Mouse (Mus musculus) neural tube, embryonic 10.5 days (tissue): ENCODE measurements around the gene Gabarap.
A peak's percentile ranks its signal among the peaks of the same experiment; 100 is the strongest.
"Not testable (repeated sequence)": the region's sequence is repeated elsewhere in the genome, so short reads cannot be mapped to it uniquely, and the experiment has no call there.

Experiments
- DNase-seq: peaks from one replicate; pipeline ENCODE4 v3.0.0-alpha.2; 2017; ENCODE audit warnings: low spot score; ENCODE audit errors: extremely low spot score

The Gabarap gene

DNA sequence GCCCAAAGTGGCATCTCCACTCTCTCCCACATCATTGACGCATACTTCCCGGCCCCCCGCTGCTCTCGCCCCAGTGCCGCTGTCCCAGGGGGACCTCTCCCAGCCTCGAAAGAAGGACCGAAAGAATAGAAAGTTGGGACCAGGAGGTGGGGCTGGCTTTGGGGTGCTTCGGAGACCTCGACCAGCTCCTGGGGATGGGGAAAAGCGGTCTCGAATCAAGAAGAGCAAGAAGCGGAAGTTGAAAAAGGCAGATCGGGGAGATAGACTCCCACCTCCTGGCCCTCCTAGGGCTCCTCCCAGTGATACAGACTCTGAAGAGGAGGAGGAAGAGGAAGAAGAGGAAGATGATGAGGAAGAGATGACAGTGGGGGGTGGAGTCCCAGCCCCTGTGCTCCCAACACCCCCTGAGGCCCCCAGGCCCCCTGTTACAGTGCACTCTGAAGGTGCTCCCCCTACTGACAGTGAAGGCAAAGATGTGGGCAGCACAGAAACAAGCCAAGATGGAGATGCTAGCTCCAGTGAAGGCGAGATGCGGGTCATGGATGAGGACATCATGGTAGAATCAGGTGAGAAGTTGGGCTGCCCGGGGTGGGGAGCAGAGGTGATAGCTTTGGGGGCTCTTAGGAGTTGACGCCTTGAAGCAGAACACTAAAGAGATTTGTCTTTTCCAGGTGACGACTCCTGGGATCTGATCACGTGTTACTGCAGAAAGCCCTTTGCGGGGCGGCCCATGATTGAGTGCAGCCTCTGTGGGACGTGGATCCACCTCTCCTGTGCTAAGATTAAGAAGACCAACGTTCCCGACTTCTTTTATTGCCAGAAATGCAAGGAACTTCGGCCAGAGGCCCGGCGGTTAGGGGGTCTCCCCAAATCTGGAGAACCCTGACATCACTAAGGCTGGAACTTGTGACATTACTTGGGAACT lies 7.9 kb downstream of the Gabarap start:
- no peak for DNase-seq

DNA sequence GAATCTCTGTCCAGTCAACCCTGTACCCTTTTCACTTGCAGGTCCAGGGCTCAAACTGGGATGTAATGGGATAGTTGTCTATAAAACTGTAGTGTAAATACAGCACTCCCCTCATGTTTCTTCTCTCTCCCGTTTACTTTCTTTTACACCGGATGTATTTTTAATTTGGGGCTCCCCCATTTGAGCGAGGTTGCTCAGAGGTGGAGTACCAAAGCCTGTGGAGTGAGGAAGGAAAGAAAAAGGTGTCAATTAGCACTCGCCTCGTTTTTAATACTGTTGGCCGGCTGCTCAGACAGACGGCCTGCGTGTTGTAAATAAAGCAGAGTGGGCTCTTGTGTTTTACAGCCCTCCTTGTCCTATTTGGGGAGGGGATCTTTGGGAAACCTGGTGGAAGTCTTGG lies 8.7 kb downstream of the Gabarap start:
- no peak for DNase-seq

DNA sequence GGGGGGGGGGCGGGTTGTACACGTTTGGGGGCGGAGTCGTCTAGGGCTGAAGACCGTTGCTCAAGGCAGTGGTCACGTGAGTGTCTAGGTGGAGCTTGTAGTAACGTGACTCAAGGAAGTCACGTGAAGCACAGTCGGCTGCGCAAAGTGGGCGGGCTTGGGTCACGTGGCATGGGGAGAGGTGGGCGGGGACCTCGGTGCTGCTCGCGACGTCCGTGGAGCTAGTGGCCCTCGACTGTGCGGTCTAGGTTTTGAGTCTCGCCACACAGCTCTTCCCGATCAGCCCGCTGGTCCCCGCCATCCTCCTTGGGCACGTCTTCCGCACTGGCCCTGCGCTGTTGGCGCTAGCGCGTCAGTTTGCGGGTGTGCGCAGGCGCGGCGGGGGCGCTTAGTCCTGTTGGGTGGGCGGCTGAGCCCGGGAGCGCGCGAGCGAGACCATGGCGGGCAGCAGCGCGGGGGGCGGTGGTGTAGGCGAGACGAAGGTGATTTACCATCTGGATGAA lies 9.5 kb downstream of the Gabarap start, which contains the start of gene Dvl2:
TSS of gene Dvl2 (plus strand) at position 200 of the 503 bp plus-strand sequence.
- peak; percentile 97 for DNase-seq

DNA sequence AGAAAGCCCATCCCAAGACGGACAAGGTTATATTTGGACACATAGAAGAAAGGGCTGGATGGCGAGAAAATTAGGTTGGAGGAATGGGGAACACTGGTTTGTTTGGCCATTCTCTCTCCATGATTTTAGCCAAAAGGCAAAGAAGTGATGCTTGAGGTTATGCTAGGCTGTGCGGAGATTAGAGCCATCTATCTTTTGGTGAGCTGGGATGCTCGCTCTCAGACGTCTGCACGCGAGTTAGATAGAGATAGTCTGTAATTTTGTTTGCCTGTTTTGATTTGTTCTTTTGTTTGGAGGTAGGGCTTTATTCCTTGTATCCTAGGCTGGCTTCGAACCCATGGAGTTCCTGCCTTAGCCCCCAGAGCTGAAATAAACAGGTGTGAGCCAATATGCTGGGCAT lies 10.2 kb downstream of the Gabarap start:
- no peak for DNase-seq

DNA sequence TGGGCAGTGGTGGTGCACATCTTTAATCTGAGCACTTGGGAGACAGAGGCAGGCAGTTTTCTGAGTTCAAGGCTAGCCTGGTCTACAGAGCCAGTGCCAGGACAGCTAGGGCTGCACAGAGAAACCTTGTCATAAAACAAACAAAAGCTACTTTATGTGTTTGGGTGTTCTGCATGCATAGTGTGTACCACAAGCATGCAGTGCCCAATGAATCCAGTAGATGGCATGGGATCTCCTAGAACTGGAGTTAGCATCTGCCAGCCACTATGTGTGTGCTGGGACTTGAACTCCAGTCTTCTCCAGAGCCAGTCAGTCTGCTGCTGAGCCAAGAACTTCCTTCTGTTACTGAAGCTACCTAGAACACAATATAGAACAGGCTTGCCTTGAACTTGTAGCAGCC lies 10.9 kb downstream of the Gabarap start:
- DNase-seq, result no peak

DNA sequence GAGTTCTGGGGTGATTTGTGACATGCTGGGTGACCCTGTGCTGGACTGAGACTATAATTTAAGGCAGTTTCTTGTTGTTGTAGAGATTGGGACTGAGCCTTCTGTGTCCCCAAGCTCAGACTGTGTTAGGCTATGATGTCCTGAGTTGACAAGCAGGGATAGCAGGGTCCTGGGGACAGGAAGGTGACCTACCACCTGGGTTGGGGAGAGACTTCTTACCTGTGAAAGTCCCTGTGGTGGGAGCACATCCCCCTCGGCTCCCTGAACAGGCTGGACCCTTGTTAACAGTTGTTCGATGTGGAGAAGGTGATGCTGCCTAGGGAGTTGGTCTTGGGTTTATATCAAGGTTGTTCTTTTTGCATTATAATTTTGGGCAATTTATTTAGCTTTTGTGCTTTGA lies 11.5 kb downstream of the Gabarap start:
- DNase-seq, result no peak

DNA sequence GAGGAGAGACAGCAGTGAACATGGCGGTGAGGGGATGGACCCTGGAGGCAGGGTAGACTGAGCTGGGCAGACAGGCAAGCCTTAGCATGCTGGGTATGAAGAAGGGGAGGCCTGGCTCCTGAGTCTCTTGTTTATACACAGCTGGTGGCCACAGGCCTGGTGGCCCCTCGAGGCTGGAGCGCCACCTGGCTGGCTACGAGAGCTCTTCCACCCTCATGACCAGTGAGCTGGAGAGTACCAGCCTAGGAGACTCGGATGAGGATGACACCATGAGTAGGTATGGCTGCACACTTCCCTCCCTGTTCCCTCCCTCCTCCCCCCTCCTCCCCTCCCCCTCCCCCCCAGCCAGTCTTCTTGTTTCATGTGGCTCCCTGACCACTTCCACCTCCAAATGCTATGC lies 14.6 kb downstream of the Gabarap start:
- DNase-seq, result no peak

DNA sequence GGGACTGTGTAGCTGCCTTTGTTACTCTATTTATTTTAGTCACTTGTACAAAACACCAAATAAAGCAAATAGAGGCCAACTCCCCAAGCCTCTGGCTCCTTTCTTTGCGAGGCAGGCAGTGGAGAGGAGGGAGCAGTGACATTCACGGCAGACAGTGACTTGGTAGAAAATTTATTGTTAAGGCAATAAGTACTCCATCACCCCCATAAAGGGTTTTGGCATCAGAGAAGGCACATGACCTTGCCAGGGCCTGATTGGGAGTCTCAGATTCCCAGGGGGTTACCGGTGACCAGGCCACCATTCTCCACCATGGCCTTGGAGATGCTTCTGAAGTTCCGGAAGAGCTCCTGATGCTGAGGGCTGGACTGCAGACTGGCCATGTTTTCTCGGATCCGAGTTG lies 19.1 kb downstream of the Gabarap start:
- no peak for DNase-seq

DNA sequence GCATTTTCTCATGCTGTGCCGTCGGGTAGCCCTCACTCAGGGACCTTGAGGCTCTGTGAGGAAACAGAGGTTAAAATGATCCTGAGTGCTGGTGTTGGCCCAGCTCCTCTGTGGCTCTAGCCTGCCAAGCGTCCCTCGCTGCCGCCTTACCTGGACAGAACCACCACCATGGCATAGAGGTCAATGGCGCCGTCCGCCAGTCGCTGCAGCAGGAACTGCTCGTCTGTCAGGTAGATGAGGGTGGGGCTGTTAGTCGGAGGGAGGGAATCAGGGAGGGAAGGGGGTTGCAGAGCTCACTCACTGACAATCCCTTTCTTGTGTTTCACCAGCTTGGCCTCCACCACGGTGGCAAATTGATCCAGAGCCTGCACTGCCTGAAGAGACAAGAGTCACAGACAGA lies 19.6 kb downstream of the Gabarap start:
- no peak for DNase-seq

DNA sequence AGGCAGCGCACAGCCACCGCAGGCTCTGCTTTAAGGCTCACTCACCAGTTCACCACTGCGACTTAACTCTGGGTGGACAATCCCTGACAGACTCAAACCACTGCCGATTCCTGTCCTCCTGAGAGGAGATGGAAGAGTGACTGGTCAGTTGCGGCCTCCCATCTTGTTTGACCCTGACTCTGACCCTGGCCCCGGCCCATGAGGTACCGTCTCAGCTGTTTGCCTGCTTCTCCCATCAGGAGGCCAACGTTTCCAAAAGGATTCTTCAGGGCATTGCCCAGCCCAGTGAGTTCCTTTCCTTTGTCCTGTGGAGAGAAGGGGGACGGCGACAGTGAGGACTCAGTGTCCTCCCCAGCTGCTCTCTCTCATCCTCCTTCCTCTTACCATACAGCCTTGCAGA lies 20.0 kb downstream of the Gabarap start:
- DNase-seq, result no peak

DNA sequence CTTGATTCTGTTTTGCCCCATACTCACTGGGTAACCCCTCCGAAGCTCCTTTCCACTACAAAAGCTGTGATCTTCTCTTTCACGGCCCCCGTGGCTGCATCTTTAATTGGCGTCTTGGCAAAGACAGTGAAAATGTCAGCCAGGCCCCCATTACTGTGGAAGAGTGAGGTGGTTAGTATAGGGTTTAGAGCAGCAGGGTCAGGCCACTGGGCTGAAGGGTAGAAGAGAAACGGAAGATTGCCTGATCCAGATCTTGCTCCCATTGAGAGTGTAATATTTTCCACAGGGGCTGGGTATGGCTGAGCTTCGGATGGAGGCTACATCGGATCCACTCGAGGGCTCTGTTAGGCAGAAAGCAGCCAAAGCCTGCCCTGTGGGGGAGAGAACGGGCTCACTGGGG lies 22.0 kb downstream of the Gabarap start:
- no peak for DNase-seq

DNA sequence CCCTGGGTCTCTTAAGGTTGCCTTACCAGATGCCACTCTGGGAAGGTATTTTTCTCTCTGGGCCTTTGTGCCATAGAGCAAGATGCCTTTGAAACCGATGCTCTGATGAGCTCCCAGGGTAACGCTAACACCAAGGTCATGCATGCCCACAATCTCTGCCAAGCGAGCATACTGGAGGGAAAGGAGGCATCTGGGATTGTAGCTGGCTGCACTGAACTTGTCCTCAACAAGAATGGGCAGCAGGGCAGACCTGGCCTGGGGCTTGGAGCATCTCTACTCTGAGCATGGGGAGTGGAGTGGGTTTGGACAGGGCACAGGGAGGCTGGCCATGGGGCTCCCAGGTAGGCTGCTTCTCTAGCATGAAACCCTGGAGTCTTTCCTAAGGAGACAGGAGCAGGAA lies 22.5 kb downstream of the Gabarap start:
- no peak for DNase-seq

DNA sequence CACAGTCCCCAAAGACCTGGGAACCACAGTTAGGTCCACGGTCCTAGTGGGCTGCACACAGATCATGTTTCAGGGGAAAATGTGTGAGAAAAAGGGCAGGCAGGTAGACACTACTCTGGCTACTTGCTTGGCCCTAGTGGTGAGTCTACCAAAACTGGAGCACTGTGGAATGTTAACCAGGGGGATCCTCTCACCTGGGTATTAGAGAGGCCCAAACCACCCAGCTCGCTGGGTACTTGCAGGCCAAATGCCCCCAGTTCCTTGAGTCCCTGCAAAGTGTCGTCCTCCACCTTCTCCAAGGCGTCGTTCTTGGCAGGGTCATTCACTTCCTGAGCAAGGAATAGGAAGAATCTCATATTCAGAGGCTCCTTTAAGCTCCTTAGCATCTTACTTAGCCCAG lies 23.1 kb downstream of the Gabarap start:
- DNase-seq, result no peak

DNA sequence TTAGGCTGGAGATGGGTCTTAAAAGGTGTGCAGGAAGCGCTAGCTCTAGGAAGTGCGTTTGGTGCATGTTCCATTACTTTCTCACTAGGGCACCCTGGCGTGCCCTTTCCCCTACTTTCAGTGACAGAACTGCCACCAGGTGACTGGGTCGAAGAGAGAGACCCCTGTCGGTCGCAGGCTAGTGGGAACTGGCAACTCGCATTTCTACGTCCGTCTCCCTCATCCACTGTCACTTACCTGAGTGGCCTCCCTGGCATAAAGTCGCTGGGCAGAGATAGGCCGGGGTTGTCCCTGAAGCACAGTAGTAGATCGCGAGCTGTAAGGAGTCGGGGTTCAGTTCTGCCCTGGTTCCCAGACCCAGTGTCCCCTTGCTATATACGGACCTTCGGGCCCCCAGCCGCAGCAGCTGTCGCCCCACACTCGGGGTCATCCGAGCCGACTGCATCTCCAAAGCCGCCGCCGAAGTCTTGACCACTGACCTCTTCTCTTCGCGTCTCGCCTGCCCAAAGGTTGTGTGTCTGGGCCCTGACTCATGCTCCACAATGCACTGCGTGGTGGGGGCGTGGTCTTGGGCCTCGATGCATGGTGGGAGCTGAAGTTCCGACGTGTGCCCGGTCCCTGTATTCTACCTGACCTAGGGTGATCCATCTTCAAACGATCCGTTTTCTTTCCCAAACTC lies 24.1 kb downstream of the Gabarap start, which contains the start of gene Acadvl:
TSS of gene Acadvl (minus strand) at position 532 of the 679 bp plus-strand sequence.
- DNase-seq, result peak; percentile 81

DNA sequence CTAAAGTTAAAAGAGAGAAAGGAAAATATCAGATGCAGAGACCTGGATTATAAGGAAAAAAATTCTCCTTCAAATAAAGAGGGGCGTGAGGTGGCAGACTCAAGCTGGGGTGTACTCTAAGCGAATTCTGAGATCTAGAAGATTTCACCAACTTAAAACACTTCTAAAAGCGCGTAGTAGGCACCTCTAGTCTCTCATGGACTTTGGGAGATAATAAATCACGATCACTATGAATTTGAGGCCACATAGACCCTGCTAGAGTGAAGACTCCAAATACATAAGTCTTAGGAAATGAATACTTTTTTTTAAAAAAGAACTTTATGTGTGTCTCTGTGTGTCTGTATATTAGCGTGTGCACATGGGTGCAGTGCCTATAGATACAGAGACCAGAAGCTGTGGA lies 24.7 kb downstream of the Gabarap start:
- no peak for DNase-seq

DNA sequence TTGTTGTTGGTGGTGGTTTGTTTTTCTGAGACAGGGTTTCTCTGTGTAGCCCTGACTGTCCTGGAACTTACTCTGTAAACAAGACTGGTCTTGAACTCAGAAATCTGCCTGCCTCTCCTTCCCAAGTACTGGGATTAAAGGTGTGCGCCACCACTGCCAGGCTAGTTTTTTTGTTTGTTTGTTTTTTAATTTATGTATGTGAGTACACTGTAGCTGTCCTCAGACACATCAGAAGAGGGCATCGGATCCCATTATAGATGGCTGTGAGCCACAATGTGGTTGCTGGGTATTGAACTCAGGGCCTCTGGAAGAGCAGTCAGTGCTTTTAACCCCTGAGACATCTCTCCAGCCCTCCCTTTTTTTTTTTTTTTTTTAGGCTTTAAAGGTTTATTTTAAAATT lies 25.2 kb downstream of the Gabarap start:
- DNase-seq, result not testable (repeated sequence)

DNA sequence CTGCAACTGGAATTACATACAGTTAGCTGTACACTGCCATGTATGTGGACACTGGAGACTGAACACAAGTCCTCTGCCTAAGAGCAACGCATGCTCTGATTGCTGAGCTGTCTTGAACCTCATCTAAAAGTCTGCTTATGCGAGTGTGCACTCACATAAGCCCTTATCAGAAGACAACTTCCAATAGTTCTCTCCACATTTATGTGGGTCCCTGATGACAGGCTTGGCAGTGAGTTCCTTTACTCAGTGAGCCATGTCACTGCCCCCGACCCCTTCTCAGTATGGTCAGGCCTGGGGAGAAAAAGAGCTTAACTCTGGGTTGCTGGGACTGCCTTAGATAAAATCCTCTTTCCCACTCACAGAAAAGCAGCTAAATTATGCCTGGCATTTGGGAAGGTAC lies 25.7 kb downstream of the Gabarap start, which contains the start of gene Dlg4:
TSS of gene Dlg4 (plus strand) at position 274 of the 400 bp plus-strand sequence.
- DNase-seq, result no peak

DNA sequence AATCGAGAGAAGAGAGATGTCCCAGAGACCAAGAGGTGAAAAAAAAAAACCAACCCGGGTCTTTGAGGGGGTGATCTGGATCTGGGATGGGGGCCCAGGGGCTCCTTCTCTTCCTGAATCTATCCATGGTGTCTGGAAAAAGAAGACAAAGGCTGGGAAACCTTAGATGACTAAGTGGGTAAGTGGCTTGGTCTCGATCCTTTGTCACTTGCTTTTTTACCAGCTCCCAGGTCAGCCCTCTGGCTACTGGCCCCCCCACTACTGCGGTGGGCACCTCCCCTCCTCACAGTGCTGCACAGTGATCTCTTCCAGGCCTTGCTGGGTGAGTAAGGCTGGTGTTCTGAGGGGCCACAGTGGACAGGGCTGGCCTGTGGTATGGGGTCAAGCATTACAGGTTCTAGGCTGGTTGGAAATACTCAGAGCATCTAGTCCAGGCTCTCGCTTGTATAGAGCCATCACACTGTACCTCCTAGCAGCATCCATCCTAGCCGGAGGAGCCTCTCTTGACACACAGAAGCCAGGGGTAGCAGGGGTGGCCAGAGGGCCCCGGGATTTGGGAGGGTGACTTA lies 26.3 kb downstream of the Gabarap start:
- no peak for DNase-seq

DNA sequence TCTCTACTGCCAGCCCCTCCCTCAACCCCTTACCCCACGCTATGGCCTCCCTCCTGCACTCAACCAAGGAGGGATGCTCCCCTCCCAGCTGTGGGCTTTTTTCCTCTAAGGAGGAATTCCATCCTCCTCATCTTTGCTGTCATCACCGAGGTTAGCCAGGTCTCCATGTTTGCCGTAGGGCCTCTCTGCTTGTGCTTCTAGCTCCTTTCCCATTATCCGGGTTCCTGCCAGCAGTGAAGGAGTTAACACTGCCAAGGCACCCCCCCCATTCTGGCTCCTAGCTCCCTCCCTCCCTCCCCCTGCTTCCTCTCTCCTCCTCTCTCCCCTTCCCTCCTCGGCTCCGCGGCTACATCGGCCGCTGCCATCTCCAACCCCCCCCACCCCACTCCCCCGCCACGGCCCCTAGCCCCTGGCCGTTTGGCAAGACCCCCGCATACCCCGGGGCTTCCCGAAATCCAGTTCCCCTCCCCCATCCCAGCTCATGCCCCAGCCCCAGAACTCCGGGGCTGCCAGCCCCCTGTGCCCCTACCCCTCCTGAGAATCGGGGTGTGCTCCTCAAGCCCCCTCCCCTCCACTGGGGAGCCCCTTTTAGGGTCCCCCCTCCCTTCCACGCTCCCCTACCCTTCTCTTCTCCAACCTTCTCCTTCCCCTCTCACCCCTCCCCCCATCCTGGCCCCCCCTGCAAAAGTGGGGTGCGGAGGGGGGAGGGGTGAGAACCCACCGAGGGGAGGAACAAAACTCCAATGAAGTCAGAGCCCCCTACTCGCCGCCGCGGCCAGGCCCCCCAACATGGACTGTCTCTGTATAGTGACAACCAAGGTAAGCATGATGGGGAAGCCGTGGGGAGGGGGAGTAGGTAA lies 27.4 kb downstream of the Gabarap start:
- DNase-seq, result peak; percentile 78

DNA sequence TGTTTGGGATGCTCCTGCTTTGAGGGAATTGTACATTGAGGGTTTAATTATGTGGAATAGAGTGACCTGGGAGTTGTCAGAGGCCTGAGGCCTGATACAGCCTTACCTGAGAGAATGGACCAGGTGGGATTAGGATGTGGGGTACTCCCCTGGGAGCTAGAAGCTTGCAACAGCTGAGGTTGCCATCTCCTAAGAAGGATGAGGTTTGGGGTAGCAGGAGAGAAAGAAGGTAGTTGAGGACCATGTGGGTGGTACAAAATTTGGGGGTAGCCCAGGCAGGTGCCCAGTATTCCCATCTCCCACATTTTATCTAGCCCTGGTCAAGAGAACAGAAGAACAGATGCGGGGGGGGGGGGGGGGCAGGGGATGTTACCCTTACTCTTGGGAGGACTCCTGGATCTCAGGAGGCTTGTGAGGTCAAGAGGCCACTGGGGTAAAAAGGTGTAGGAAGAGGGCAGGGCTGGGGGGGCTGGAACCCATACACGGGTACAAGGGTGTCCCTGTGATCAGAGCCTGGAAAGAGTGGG lies 28.6 kb downstream of the Gabarap start:
- DNase-seq, result no peak
